ENCODE assay signal across 9 mouse cellular contexts in genomic region chr7:116531311-116531710, GRCm38 (mm10). TPM values are rescaled to one million over a fixed set of nuclear protein-coding genes. Genes with fewer than 3 reads are reported as not detected.
DNase-seq lines count a peak whose midpoint lies in the region; ATAC-seq and TF ChIP-seq lines count a peak whose summit lies in the region.
"Had no signal": no experiment of that assay in that cellular context is flagged by ENCODE, and none has a peak within 500 bp of the region (broad histone marks: within the 10 kb centered on the region; RNA-seq: fewer than 3 reads in every experiment).

No protein-coding gene starts in this region.

- no peak overlapping the region for H3K9ac ChIP-seq in ES-E14 (ENCODE audit: insufficient read depth, low read depth, low read length, poor library complexity, severe bottlenecking)
- H3K9ac ChIP-seq in heart, postnatal 0 days (replicated peaks; ENCODE audit: low read depth, low read length) = no peak overlapping the region
- H3K9ac ChIP-seq: heart, embryonic 13.5 days had no signal

- no peak overlapping the region for H3K4me3 ChIP-seq in ES-E14 (ENCODE audit: insufficient read depth in 1 of 2, low read depth in 1 of 2, low read length in 2 of 2, poor library complexity in 1 of 2, severe bottlenecking in 1 of 2)
- H3K4me3 ChIP-seq in heart, postnatal 0 days (ENCODE audit: low read depth, low read length) = no peak overlapping the region
- H3K4me3 ChIP-seq: heart, embryonic 13.5 days had no signal

- H3K4me2 ChIP-seq in heart, postnatal 0 days (ENCODE audit: low read depth, low read length) = no peak overlapping the region
- H3K4me2 ChIP-seq: heart, embryonic 13.5 days had no signal

- DNase-seq in 416B (ENCODE audit: low read depth) = peak; percentile 59
- DNase-seq in ES-E14 (ENCODE audit: low read depth, low spot score) = peak; percentile 70
- peak; percentile 81 for DNase-seq in heart, postnatal 0 days (ENCODE audit: low spot score)
- DNase-seq in large intestine, adult 2 months (ENCODE audit: low read depth, low spot score) = peak; percentile 24
- peak; percentile 21 for DNase-seq in telencephalon, adult 2 months (ENCODE audit: low read depth, low spot score)
- DNase-seq in right cerebral cortex, postnatal 36 days (ENCODE audit: low spot score in 2 of 2) = no peak

- no peak for TF ChIP-seq EP300 in heart, postnatal 0 days (IDR thresholded peaks at IDR 0.05; ENCODE audit: low read depth)

- no peak overlapping the region for H3K27ac ChIP-seq in ES-E14 (ENCODE audit: insufficient read depth, low read depth, low read length, poor library complexity, severe bottlenecking)
- no peak overlapping the region for H3K27ac ChIP-seq in heart, postnatal 0 days (ENCODE audit: low read depth)
- H3K27ac ChIP-seq: heart, embryonic 13.5 days had no signal

- peaks cover 2% of the 10 kb centered on the region; the same call in 1 of the 2 replicates for H3K36me3 ChIP-seq in ES-E14 (ENCODE audit: control insufficient read depth, insufficient read depth, low read length, poor library complexity, severe bottlenecking)
- peaks cover 35% of the 10 kb centered on the region for H3K36me3 ChIP-seq in heart, postnatal 0 days (replicated peaks; ENCODE audit: control insufficient read depth, insufficient read depth, low read length)

- in situ Hi-C loops in ES-E14 (cut with MboI; ENCODE audit: low sequenced_read_pairs in 2 of 2, unreplicated experiment in 2 of 2) = no loop called here

- no peaks in the 10 kb centered on the region for H3K27me3 ChIP-seq in heart, postnatal 0 days (ENCODE audit: control insufficient read depth, insufficient read depth, low read length)
- H3K27me3 ChIP-seq: heart, embryonic 13.5 days had no signal

- peaks cover 0 to 4% of the 10 kb centered on the region in 2 experiments; a peak in 1 of 4 replicates for H3K4me1 ChIP-seq in ES-E14 (ENCODE audit: control insufficient read depth in 2 of 2, insufficient read depth in 2 of 2, low read length in 2 of 2, poor library complexity in 1 of 2)
- no peaks in the 10 kb centered on the region for H3K4me1 ChIP-seq in heart, postnatal 0 days (ENCODE audit: control insufficient read depth, insufficient read depth)
- H3K4me1 ChIP-seq: heart, embryonic 13.5 days had no signal

- peak; percentile 75 for TF ChIP-seq CTCF in heart, postnatal 0 days (IDR thresholded peaks at IDR 0.05; ENCODE audit: low read depth)

- no peaks in the 10 kb centered on the region for H3K9me3 ChIP-seq in ES-E14 (ENCODE audit: control insufficient read depth, insufficient read depth, low read depth, low read length)
- no peaks in the 10 kb centered on the region for H3K9me3 ChIP-seq in heart, postnatal 0 days (replicated peaks; ENCODE audit: control insufficient read depth, low read length)
- H3K9me3 ChIP-seq: heart, embryonic 13.5 days had no signal

- WGBS in heart, postnatal 0 days = 74% methylated on average over 4 of the region's 4 CpGs
- WGBS in large intestine, adult 2 months = 83% methylated on average over 4 of the region's 4 CpGs

- ATAC-seq in common myeloid progenitor, adult 5-6 weeks (replicated peaks; ENCODE audit: low read depth, poor library complexity, severe bottlenecking) = peak; percentile 84
- peak; percentile 86 for ATAC-seq in heart, postnatal 0 days (ENCODE audit: insufficient read depth, low read depth)
- ATAC-seq in megakaryocyte-erythroid progenitor cell, adult 5-6 weeks (replicated peaks; ENCODE audit: low FRiP score, low TSS enrichment, poor library complexity, severe bottlenecking) = peak; percentile 73

TF ChIP-seq in ES-E14, 5 proteins besides CTCF, POLR2A, EP300 and RAD21:
- TF ChIP-seq ZNF384 (IDR thresholded peaks at IDR 0.05; ENCODE audit: low read depth, low read length) = peak; percentile 38; the same call in 1 of the 2 replicates
- TF ChIP-seq MAFK (IDR thresholded peaks at IDR 0.05; ENCODE audit: insufficient read depth, low read depth, low read length) = no peak

RNA-seq across cellular contexts. Expression of gene Nucb2, which starts 27.1 kb away (rescaled TPM):
- 9.6 and 10.8 TPM in 2 replicates for total RNA-seq in ES-E14 (2012; rRNA removed)
- total RNA-seq in common myeloid progenitor, adult 5-6 weeks (2017) = 7.7 and 14.3 TPM in 2 replicates
- 4.1 and 7.6 TPM in 2 replicates for total RNA-seq in heart, postnatal 0 days (2014; rRNA removed; ENCODE audit: low replicate concordance)
- polyA plus RNA-seq in heart, postnatal 0 days (2015; fragmentation: Nextera tagmentation; extraction: Ambion mirVana) = 7.4 and 8.0 TPM in 2 replicates
- 2.6 and 2.7 TPM in 2 replicates for polyA plus RNA-seq in large intestine, adult 2 months (2012; rRNA removed)
- total RNA-seq in megakaryocyte-erythroid progenitor cell, adult 5-6 weeks (2014; fragmentation: Nextera tagmentation) = 2.2 and 3.0 TPM in 2 replicates
- total RNA-seq in megakaryocyte-erythroid progenitor cell, adult 5-6 weeks (2017) = 0.94 and 1.3 TPM in 2 replicates

Comparison
In these comparisons a context has a peak if more than half of its experiments do, and no peak if none do; other contexts are left out.
1. DNase-seq: peak in 416B (single experiment), ES-E14 (single experiment), heart, postnatal 0 days (single experiment), large intestine, adult 2 months (single experiment) and telencephalon, adult 2 months (single experiment); none in right cerebral cortex, postnatal 36 days (0 of 2).
2. Peak in every context shown above with its lines, with median percentiles within 50 percentile points of each other: ATAC-seq.